Mouse (Mus musculus) embryonic fibroblast, embryonic 13.5 days (primary cell): ENCODE results near the gene Mast2. TPM values are rescaled to one million over a fixed set of nuclear protein-coding genes. Genes with fewer than 3 reads are reported as not detected.

ENCODE experiments used
- H3K27ac ChIP-seq: 2 replicates; pipeline ENCODE4 v1.5.1; 2012; ENCODE audit warnings: low read length, control low read depth, inconsistent platforms; ENCODE audit not compliant: insufficient read depth
- H3K4me1 ChIP-seq: 2 replicates; pipeline ENCODE4 v1.6.1; 2011; ENCODE audit warnings: low read length; ENCODE audit not compliant: control insufficient read depth, insufficient read depth
- H3K4me3 ChIP-seq: 2 replicates; pipeline ENCODE4 v1.5.1; 2011; ENCODE audit warnings: mild to moderate bottlenecking, control low read depth, low read length; ENCODE audit not compliant: insufficient read depth
- CTCF ChIP-seq: IDR thresholded peaks from 2 replicates; pipeline ENCODE4 v1.5.1; 2011; ENCODE audit warnings: mild to moderate bottlenecking, control low read depth, low read length, moderate library complexity, borderline replicate concordance; ENCODE audit not compliant: insufficient read depth
- POLR2A ChIP-seq: IDR thresholded peaks from 2 replicates; pipeline ENCODE4 v1.6.1; 2011; ENCODE audit warnings: low read depth, mild to moderate bottlenecking, control low read depth, low read length, moderate library complexity
- polyA plus RNA-seq: library from polyadenylated mRNA; stranded (reverse); fragments of >200 nt; gene quantifications from 2 replicates; pipeline ENCODE4 v1.2.4, GENCODE M21; 2011; ENCODE audit warnings: low read depth; ENCODE audit not compliant: missing spikeins, insufficient read length

Gene Mast2
- polyA plus RNA-seq, 1 experiment, result 59.4 TPM

DNA sequence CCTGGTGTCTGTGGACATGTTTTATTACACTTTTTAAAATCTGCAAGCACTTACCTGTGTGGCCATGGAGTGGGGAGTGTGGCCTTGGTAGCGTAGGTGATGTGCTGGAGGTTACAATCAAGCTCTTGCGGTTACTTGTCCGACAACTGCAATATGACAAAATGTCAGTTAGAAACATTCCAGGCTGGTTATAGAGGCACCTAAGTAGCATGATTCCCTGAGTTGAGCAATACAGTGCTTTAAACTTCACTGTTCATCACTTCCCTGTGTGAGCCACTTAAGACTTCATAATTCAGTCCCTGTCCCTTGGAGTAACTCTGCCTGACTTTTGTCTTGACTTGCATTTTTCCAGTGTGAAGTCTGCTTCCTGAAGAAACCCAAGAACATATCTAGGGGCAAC, 111.1 kb downstream of the Mast2 start:
- Histone ChIP-seq H3K27ac (no peak overlapping the region), H3K4me3 (no peak overlapping the region), H3K4me1 (no peaks in the 10 kb centered on the region)
- no peak for TF ChIP-seq CTCF
- no peak for TF ChIP-seq POLR2A

GRCm38 (mm10) chr4:116352496-116352895, 111.5 kb downstream of the Mast2 start:
- Histone ChIP-seq H3K4me1 (no peaks in the 10 kb centered on the region), H3K27ac (no peak overlapping the region), H3K4me3 (no peak overlapping the region)
- TF ChIP-seq CTCF (no peak), POLR2A (no peak)

DNA sequence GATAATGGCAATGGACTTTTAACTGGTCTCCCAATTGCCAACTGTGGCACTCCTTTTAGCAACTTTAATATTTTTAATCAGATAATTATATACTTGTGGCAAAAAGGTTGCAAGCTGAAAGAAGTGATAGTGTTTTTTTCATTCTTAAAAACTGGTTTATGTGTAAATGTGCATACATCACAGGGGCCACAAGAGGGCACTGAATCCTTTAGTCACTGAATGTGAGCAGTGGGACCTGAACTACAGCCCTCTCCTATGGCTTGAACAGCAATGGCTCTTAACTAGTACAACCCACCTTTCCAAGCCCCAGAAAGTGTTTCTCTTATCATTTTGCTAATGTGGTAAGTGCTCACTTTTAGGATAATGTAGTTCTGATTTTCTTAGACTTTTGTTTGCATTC, 121.9 kb downstream of the Mast2 start:
- no peak overlapping the region for H3K27ac ChIP-seq
- H3K4me3 ChIP-seq, result no peak overlapping the region
- peak; percentile 26; the same call in 1 of the 2 replicates for TF ChIP-seq CTCF
- no peak for TF ChIP-seq POLR2A
- H3K4me1 ChIP-seq, result no peaks in the 10 kb centered on the region

DNA sequence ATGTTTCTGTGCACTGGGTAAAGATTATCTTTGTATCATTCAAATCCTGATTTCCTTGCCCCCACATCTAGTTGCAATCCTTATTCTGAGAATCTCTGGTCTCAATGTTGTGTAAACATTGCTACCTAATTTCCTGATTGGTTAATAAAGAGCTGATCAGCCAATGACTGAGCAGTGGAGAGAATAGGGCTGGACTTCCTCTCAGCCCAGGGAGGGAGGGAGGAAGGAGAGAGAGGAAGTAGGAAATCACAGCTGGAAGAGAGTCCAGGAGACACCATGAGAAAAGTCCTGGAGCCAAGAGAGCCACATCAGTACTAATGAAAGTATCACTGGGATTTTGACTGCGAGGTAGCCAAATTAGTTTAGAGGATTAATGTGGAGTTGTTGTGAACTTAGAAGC, 127.7 kb downstream of the Mast2 start:
- no peaks in the 10 kb centered on the region for H3K4me1 ChIP-seq

GRCm38 (mm10) chr4:116329256-116329655, 134.7 kb downstream of the Mast2 start:
- Histone ChIP-seq H3K4me1 (no peaks in the 10 kb centered on the region), H3K27ac (no peak overlapping the region), H3K4me3 (no peak overlapping the region)
- TF ChIP-seq CTCF (no peak), POLR2A (no peak)

More for the DNA sequence above, 127.7 kb downstream of the Mast2 start:
- no peak for TF ChIP-seq POLR2A
- TF ChIP-seq CTCF, result no peak
- H3K4me3 ChIP-seq, result no peak overlapping the region
- H3K27ac ChIP-seq, result no peak overlapping the region

- no peak overlapping the region for H3K4me3 ChIP-seq
- no peaks in the 10 kb centered on the region for H3K4me1 ChIP-seq
- H3K27ac ChIP-seq, result no peak overlapping the region
- TF ChIP-seq CTCF (no peak), POLR2A (no peak)
Measured at GRCm38 (mm10) chr4:116322127-116322526, 141.9 kb downstream of the Mast2 start.

DNA sequence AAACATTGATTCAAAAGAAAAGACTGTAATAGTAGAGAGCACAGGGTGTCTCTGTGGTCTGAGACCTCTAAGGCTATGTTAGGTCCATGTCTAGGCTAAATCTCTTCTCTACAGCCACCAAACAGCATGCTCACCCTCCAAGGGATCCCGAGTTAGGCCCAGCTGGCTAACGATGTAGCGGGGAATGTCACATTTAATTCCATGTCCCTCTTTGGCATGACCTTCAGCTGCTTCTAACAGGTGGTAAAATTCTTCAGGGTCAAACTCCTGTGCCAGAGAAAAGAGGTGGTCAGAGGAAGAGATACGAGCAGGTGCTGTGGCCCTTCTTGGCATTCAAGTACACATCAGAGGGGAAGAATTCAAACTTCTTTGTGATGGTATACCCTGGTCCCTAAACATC, 146.4 kb downstream of the Mast2 start:
- TF ChIP-seq CTCF, result no peak
- no peaks in the 10 kb centered on the region for H3K4me1 ChIP-seq
- H3K4me3 ChIP-seq, result no peak overlapping the region
- H3K27ac ChIP-seq, result no peak overlapping the region

GRCm38 (mm10) chr4:116304551-116304950, 159.4 kb downstream of the Mast2 start:
- Histone ChIP-seq H3K4me3 (no peak overlapping the region), H3K4me1 (peaks cover 14% of the 10 kb centered on the region; the same call in 1 of the 2 replicates), H3K27ac (no peak overlapping the region)
- TF ChIP-seq POLR2A (no peak), CTCF (no peak)

DNA sequence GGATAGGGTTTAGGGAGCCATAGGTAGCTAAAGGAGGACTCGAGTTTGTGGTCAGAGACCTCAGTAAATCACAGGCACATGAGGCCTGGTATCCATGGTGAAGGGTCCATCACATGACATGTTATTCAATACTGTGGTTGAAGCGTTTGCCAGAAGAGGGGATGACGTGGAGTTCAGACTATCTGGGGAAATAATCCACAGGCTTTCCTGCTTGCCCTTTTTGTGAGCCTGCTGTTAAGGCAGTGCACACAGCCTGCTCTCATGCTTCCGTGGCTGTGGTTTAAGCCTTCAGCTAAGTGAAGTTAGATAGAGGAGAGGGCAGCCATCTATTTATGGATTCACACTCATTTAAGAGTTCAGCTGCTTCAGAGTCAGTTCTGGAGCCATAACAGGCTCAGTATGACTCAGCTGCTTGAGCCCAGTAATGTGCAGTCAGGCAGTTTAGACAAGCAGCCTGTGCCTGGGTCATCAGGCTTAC, 163.1 kb downstream of the Mast2 start:
- TF ChIP-seq POLR2A, result no peak
- no peak for TF ChIP-seq CTCF
- peaks cover 14% of the 10 kb centered on the region; the same call in 1 of the 2 replicates for H3K4me1 ChIP-seq
- H3K27ac ChIP-seq, result peak overlapping the region; percentile 66
- no peak overlapping the region for H3K4me3 ChIP-seq

DNA sequence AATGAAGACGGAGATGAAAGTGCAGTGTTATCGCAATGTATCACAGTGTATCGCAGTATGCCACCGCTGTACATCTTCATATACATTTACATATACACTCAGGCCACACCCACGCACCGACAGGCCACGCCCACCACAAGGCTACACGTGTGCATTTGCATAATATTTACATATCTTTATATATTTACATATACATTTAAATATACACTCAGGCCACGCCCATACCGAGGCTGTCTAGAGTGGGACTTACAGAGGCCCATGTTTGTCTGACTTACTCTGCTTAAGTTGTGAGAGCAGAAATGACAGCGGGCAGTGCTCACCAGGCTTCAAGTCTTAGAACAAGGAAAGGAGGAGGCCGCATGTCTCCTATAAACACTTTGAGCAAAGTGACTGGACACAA, 170.7 kb downstream of the Mast2 start:
- H3K27ac ChIP-seq, result no peak overlapping the region
- no peak overlapping the region for H3K4me3 ChIP-seq
- no peaks in the 10 kb centered on the region for H3K4me1 ChIP-seq
- no peak for TF ChIP-seq CTCF
- TF ChIP-seq POLR2A, result no peak

GRCm38 (mm10) chr4:116291561-116291960, 172.4 kb downstream of the Mast2 start:
- H3K27ac ChIP-seq, result no peak overlapping the region
- TF ChIP-seq POLR2A (no peak), CTCF (no peak)
- no peak overlapping the region for H3K4me3 ChIP-seq
- H3K4me1 ChIP-seq, result no peaks in the 10 kb centered on the region
